Mouse (Mus musculus): Measurements from ENCODE around the gene Dhcr7. TPM values are rescaled to one million over a fixed set of nuclear protein-coding genes. Genes with fewer than 3 reads are reported as not detected.

The Dhcr7 gene
- polyA plus RNA-seq, 1 experiment from 2014 or later: 98.0 TPM

DNA sequence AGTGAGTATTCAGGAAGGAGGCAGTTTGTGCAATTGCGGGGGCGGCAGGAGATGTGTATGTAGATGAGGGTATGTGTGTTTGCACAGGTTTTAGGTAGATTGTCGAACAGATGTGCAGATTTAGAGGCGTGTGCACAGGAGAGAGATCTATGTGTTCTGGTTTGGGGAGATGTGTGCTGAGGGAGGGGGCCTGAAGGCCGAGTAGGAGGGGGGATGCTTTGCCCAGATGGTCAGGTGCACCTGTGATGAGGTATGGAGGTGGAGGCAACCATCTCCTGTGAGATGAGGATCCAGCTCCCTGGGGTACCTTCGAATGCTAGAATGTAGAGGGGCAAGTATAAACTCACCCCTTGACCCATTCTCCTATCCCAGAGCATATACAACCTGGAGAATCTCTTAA lies 7.5 kb downstream of the Dhcr7 start:
- H3K4me1 ChIP-seq (ENCODE audit: control insufficient read depth, insufficient read depth, low read length): peaks cover 45% of the 10 kb centered on the region
- peak overlapping the region; percentile 56 for H3K4me3 ChIP-seq (ENCODE audit: low read length)
- 10% methylated on average over 6 of the region's 6 CpGs for WGBS
- peak overlapping the region; percentile 77 for H3K27ac ChIP-seq (ENCODE audit: low read length)
- no peaks in the 10 kb centered on the region for H3K9me3 ChIP-seq (ENCODE audit: control insufficient read depth, low read length)
- peak overlapping the region; percentile 75 for H3K9ac ChIP-seq (ENCODE audit: low read depth, low read length)
- H3K27me3 ChIP-seq (replicated peaks; ENCODE audit: control insufficient read depth, insufficient read depth, low read length): no peaks in the 10 kb centered on the region
- H3K4me2 ChIP-seq (ENCODE audit: low read depth, low read length): peak overlapping the region; percentile 78
- no peaks in the 10 kb centered on the region; the same call in 1 of the 2 replicates for H3K36me3 ChIP-seq (ENCODE audit: control insufficient read depth, insufficient read depth, low read length)
- peak; percentile 6; the same call in 1 of the 2 replicates for ATAC-seq

- WGBS: 72% methylated on average over 8 of the region's 8 CpGs
- Histone ChIP-seq H3K4me2 (ENCODE audit: low read depth, low read length) (0 out of 2 replicates have a peak overlapping the region, but pooled peaks have one; percentile 78), H3K36me3 (ENCODE audit: control insufficient read depth, insufficient read depth, low read length) (no peaks in the 10 kb centered on the region; the same call in 1 of the 2 replicates), H3K9me3 (ENCODE audit: control insufficient read depth, low read length) (no peaks in the 10 kb centered on the region), H3K4me3 (ENCODE audit: low read length) (no peak overlapping the region), H3K9ac (ENCODE audit: low read depth, low read length) (no peak overlapping the region), H3K4me1 (ENCODE audit: control insufficient read depth, insufficient read depth, low read length) (peaks cover 51% of the 10 kb centered on the region), H3K27ac (ENCODE audit: low read length) (no peak overlapping the region), H3K27me3 (replicated peaks; ENCODE audit: control insufficient read depth, insufficient read depth, low read length) (no peaks in the 10 kb centered on the region)
- no peak for ATAC-seq
Observed at GRCm38 (mm10) chr7:143832196-143832595, 9.3 kb downstream of the Dhcr7 start.

GRCm38 (mm10) chr7:143832611-143833010 lies 9.7 kb downstream of the Dhcr7 start:
- Histone ChIP-seq H3K4me3 (ENCODE audit: low read length) (no peak overlapping the region), H3K4me2 (ENCODE audit: low read depth, low read length) (no peak overlapping the region), H3K9ac (ENCODE audit: low read depth, low read length) (no peak overlapping the region), H3K27ac (ENCODE audit: low read length) (no peak overlapping the region), H3K9me3 (ENCODE audit: control insufficient read depth, low read length) (no peaks in the 10 kb centered on the region), H3K36me3 (ENCODE audit: control insufficient read depth, insufficient read depth, low read length) (peaks cover 3% of the 10 kb centered on the region; the same call in 1 of the 2 replicates), H3K27me3 (replicated peaks; ENCODE audit: control insufficient read depth, insufficient read depth, low read length) (no peaks in the 10 kb centered on the region), H3K4me1 (ENCODE audit: control insufficient read depth, insufficient read depth, low read length) (peaks cover 51% of the 10 kb centered on the region)
- WGBS: 95% methylated on average over 2 of the region's 2 CpGs
- no peak for ATAC-seq

DNA sequence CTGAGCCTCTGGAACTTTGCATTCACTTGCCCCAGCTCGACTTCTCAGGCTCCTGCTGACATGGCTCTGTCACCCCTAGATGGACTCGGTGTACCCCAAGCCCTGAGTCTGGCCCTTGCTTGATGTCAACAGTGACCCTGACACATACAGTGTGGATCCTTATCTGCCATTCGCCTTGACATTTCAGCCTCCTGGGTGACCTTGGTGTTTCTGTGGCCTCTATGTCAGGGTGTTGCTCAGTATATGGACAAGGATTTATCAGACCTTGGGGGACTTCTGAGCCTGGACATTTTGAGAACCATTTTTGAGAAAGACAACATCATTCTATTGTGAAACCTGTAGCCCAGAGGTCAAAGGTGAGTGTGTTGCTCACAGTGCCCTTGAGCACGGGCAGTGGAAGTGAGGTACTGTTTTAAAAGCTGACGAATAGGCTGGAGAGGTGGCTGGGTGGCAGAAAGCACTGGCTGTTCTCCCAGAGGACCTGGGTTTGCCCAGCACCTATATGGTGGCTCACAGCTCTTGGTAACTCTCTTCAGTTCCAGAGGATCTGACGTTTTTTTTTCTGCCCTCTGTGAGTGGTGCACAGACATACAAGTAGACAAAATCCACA lies 10.7 kb downstream of the Dhcr7 start:
- no peak overlapping the region for H3K4me3 ChIP-seq (ENCODE audit: low read length)
- ATAC-seq: no peak
- peak overlapping the region; percentile 25; the same call in 1 of the 2 replicates for H3K9ac ChIP-seq (ENCODE audit: low read depth, low read length)
- H3K4me2 ChIP-seq (ENCODE audit: low read depth, low read length): no peak overlapping the region
- peaks cover 7% of the 10 kb centered on the region; the same call in 1 of the 2 replicates for H3K36me3 ChIP-seq (ENCODE audit: control insufficient read depth, insufficient read depth, low read length)
- H3K27ac ChIP-seq (ENCODE audit: low read length): peak overlapping the region; percentile 37; the same call in 1 of the 2 replicates
- whole genome bisulfite sequencing: 73% methylated on average over 6 of the region's 6 CpGs
- H3K4me1 ChIP-seq (ENCODE audit: control insufficient read depth, insufficient read depth, low read length): peaks cover 51% of the 10 kb centered on the region
- no peaks in the 10 kb centered on the region for H3K9me3 ChIP-seq (ENCODE audit: control insufficient read depth, low read length)
- no peaks in the 10 kb centered on the region for H3K27me3 ChIP-seq (replicated peaks; ENCODE audit: control insufficient read depth, insufficient read depth, low read length)

DNA sequence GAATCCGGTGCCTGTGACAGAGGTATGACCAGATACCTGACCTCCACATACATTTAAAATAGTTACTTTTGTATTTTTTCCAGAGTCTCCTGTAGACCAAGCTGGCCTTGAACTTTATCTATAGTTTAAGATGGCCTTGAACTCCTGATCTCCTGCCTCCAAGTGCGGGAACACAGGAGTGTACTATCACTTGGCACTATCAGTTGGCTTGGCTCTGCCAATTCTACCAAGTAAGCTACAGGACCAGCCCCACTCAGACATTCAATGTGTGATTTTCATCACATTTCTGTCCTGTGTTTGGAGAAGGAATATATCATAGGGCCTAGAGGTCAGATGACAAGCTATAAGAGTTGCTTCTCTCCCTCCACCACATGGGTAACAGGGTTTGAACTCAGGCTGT lies 11.4 kb downstream of the Dhcr7 start:
- Histone ChIP-seq H3K4me2 (ENCODE audit: low read depth, low read length) (no peak overlapping the region), H3K9ac (ENCODE audit: low read depth, low read length) (no peak overlapping the region), H3K36me3 (ENCODE audit: control insufficient read depth, insufficient read depth, low read length) (peaks cover 7% of the 10 kb centered on the region; the same call in 1 of the 2 replicates), H3K27me3 (replicated peaks; ENCODE audit: control insufficient read depth, insufficient read depth, low read length) (no peaks in the 10 kb centered on the region), H3K4me3 (ENCODE audit: low read length) (no peak overlapping the region), H3K9me3 (ENCODE audit: control insufficient read depth, low read length) (no peaks in the 10 kb centered on the region), H3K27ac (ENCODE audit: low read length) (peak overlapping the region; percentile 57), H3K4me1 (ENCODE audit: control insufficient read depth, insufficient read depth, low read length) (peaks cover 51% of the 10 kb centered on the region)
- 75% methylated on average over 2 of the region's 2 CpGs for WGBS
- ATAC-seq: no peak

GRCm38 (mm10) chr7:143834972-143835371 lies 12.0 kb downstream of the Dhcr7 start:
- Histone ChIP-seq H3K9me3 (ENCODE audit: control insufficient read depth, low read length) (no peaks in the 10 kb centered on the region), H3K27me3 (replicated peaks; ENCODE audit: control insufficient read depth, insufficient read depth, low read length) (no peaks in the 10 kb centered on the region), H3K4me1 (ENCODE audit: control insufficient read depth, insufficient read depth, low read length) (peaks cover 51% of the 10 kb centered on the region), H3K4me3 (ENCODE audit: low read length) (no peak overlapping the region), H3K27ac (ENCODE audit: low read length) (peak overlapping the region; percentile 57), H3K9ac (ENCODE audit: low read depth, low read length) (no peak overlapping the region), H3K36me3 (ENCODE audit: control insufficient read depth, insufficient read depth, low read length) (peaks cover 7% of the 10 kb centered on the region; the same call in 1 of the 2 replicates), H3K4me2 (ENCODE audit: low read depth, low read length) (no peak overlapping the region)
- peak; percentile 69 for ATAC-seq
- 37% methylated on average over 3 of the region's 3 CpGs for WGBS

DNA sequence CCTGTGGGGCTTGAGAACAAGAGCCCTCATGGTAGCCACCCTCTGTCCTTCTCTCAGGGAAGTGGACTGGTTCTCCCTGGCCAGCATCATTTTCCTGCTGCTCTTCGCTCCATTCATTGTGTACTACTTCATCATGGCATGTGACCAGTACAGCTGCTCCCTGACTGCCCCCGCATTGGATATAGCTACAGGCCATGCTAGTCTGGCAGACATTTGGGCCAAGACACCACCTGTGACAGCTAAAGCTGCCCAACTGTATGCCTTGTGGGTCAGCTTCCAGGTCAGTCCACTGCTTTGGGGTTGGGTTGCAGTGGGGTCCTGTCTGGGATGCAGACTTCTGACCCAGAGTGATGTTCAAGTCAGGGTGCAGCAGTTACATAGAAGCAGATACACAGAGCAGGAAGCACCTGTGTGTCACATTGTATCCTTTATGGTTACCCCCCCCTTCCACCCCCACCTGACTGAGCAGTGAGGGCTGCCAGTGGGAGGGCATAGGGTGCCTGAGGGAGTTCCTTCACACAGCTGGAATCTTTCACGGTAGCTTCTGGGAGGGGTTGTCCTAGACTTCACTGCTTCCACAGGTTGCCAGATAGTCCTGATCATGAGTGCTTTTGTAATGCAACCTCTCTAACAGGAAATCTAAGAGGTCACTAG lies 14.9 kb downstream of the Dhcr7 start:
- Histone ChIP-seq H3K4me3 (ENCODE audit: low read length) (no peak overlapping the region), H3K27me3 (replicated peaks; ENCODE audit: control insufficient read depth, insufficient read depth, low read length) (no peaks in the 10 kb centered on the region), H3K9me3 (ENCODE audit: control insufficient read depth, low read length) (no peaks in the 10 kb centered on the region), H3K36me3 (ENCODE audit: control insufficient read depth, insufficient read depth, low read length) (peaks cover 17% of the 10 kb centered on the region; the same call in 1 of the 2 replicates), H3K4me2 (ENCODE audit: low read depth, low read length) (no peak overlapping the region), H3K27ac (ENCODE audit: low read length) (no peak overlapping the region), H3K4me1 (ENCODE audit: control insufficient read depth, insufficient read depth, low read length) (peaks cover 28% of the 10 kb centered on the region), H3K9ac (ENCODE audit: low read depth, low read length) (no peak overlapping the region)
- ATAC-seq: no peak
- 89% methylated on average over 3 of the region's 3 CpGs for WGBS

- Histone ChIP-seq H3K4me1 (ENCODE audit: control insufficient read depth, insufficient read depth, low read length) (peaks cover 9% of the 10 kb centered on the region), H3K27ac (ENCODE audit: low read length) (no peak overlapping the region), H3K9me3 (ENCODE audit: control insufficient read depth, low read length) (no peaks in the 10 kb centered on the region), H3K4me2 (ENCODE audit: low read depth, low read length) (no peak overlapping the region), H3K36me3 (ENCODE audit: control insufficient read depth, insufficient read depth, low read length) (peaks cover 26% of the 10 kb centered on the region), H3K4me3 (ENCODE audit: low read length) (no peak overlapping the region), H3K9ac (ENCODE audit: low read depth, low read length) (no peak overlapping the region), H3K27me3 (replicated peaks; ENCODE audit: control insufficient read depth, insufficient read depth, low read length) (no peaks in the 10 kb centered on the region)
- WGBS: 86% methylated on average over 5 of the region's 5 CpGs
- ATAC-seq: no peak
Observed at GRCm38 (mm10) chr7:143840121-143840520, 17.2 kb downstream of the Dhcr7 start.

- Histone ChIP-seq H3K9ac (ENCODE audit: low read depth, low read length) (no peak overlapping the region), H3K4me1 (ENCODE audit: control insufficient read depth, insufficient read depth, low read length) (no peaks in the 10 kb centered on the region), H3K4me2 (ENCODE audit: low read depth, low read length) (no peak overlapping the region), H3K4me3 (ENCODE audit: low read length) (no peak overlapping the region), H3K36me3 (ENCODE audit: control insufficient read depth, insufficient read depth, low read length) (peaks cover 32% of the 10 kb centered on the region), H3K9me3 (ENCODE audit: control insufficient read depth, low read length) (no peaks in the 10 kb centered on the region), H3K27ac (ENCODE audit: low read length) (no peak overlapping the region), H3K27me3 (replicated peaks; ENCODE audit: control insufficient read depth, insufficient read depth, low read length) (no peaks in the 10 kb centered on the region)
- 97% methylated on average over 8 of the region's 8 CpGs for WGBS
- no peak for ATAC-seq
Observed at GRCm38 (mm10) chr7:143841301-143841700, 18.4 kb downstream of the Dhcr7 start.

Measured in intestine, embryonic 16.5 days (tissue).